Mouse (Mus musculus) midbrain, embryonic 12.5 days (tissue): ENCODE measurements around the gene Ubqln4. TPM values are rescaled to one million over a fixed set of nuclear protein-coding genes. Genes with fewer than 3 reads are reported as not detected.
A peak's percentile ranks its signal among the peaks of the same experiment; 100 is the strongest.
"Not testable (repeated sequence)": the region's sequence is repeated elsewhere in the genome, so short reads cannot be mapped to it uniquely, and the experiment has no call there.

Source experiments
- ATAC-seq: fragments of 200-750 bp; cut with Nextera tagmentation; 2 replicates; pipeline ENCODE4 v1.8.0; 2017; ENCODE audit warnings: low read depth, moderate TSS enrichment, moderate library complexity; ENCODE audit not compliant: low FRiP score
- H3K27ac ChIP-seq: fragments of 300-500 bp; sonication (generic); replicated peaks from 2 replicates; pipeline ENCODE4 v1.5.1; 2016; ENCODE audit warnings: mild to moderate bottlenecking
- H3K27me3 ChIP-seq: fragments of 300-500 bp; sonication (generic); 2 replicates; pipeline ENCODE4 v1.6.1; 2016; ENCODE audit warnings: mild to moderate bottlenecking
- H3K36me3 ChIP-seq: fragments of 300-500 bp; sonication (generic); 2 replicates; pipeline ENCODE4 v1.6.1; 2016
- H3K4me1 ChIP-seq: fragments of 300-500 bp; sonication (generic); 2 replicates; pipeline ENCODE4 v1.6.1; 2016
- H3K4me2 ChIP-seq: fragments of 300-500 bp; sonication (generic); replicated peaks from 2 replicates; pipeline ENCODE4 v1.6.1; 2016; ENCODE audit warnings: mild to moderate bottlenecking, moderate library complexity
- H3K4me3 ChIP-seq: fragments of 300-500 bp; sonication (generic); 2 replicates; pipeline ENCODE4 v1.5.1; 2016; ENCODE audit warnings: mild to moderate bottlenecking
- H3K9ac ChIP-seq: fragments of 300-500 bp; sonication (generic); replicated peaks from 2 replicates; pipeline ENCODE4 v1.6.1; 2016; ENCODE audit warnings: mild to moderate bottlenecking, moderate library complexity
- H3K9me3 ChIP-seq: fragments of 300-500 bp; sonication (generic); 2 replicates; pipeline ENCODE4 v1.6.1; 2016; ENCODE audit warnings: mild to moderate bottlenecking
- WGBS: fragments of 180-500 bp; shearing (Covaris S2); methylation state at CpG from one replicate; pipeline ENCODE4 v1.1.7; 2016; 5-methylcytosine and 5-hydroxymethylcytosine counted together
- polyA plus RNA-seq: library from polyadenylated mRNA; unstranded; fragments of >200 nt; fragmentation: Nextera tagmentation; extraction: Ambion mirVana; gene quantifications from 2 replicates; pipeline ENCODE4 v1.2.1, GENCODE M21; 2016

Ubqln4 gene
- polyA plus RNA-seq, 1 experiment from 2014 or later = 64.7 TPM

- no peaks in the 10 kb centered on the region for H3K27me3 ChIP-seq
- no peak overlapping the region for H3K4me3 ChIP-seq
- no peak for ATAC-seq
- no peak overlapping the region for H3K9ac ChIP-seq
- H3K4me1 ChIP-seq = no peaks in the 10 kb centered on the region
- H3K27ac ChIP-seq = no peak overlapping the region
- no peak overlapping the region for H3K4me2 ChIP-seq
- WGBS = 83% methylated on average over 2 of the region's 2 CpGs
- no peaks in the 10 kb centered on the region for H3K9me3 ChIP-seq
- H3K36me3 ChIP-seq = peaks cover 21% of the 10 kb centered on the region
Observed at GRCm38 (mm10) chr3:88573810-88574209, 20.3 kb downstream of the Ubqln4 start.

GRCm38 (mm10) chr3:88575540-88575939, 22.0 kb downstream of the Ubqln4 start, which contains the start of gene Ssr2:
Gene Ssr2 (plus strand): TSS chr3:88575876.
- peaks cover 9% of the 10 kb centered on the region for H3K4me1 ChIP-seq
- H3K36me3 ChIP-seq = peaks cover 4% of the 10 kb centered on the region
- 89% methylated on average over 3 of the region's 3 CpGs for WGBS
- H3K27me3 ChIP-seq = no peaks in the 10 kb centered on the region
- no peak within 1 kb of the TSS for H3K27ac ChIP-seq
- no peak within 1 kb of the TSS for H3K4me3 ChIP-seq
- no peak within 1 kb of the TSS for H3K9ac ChIP-seq
- ATAC-seq = no peak
- no peaks in the 10 kb centered on the region for H3K9me3 ChIP-seq
- no peak within 1 kb of the TSS for H3K4me2 ChIP-seq

- not testable (repeated sequence) for H3K27me3 ChIP-seq, H3K9ac ChIP-seq, H3K9me3 ChIP-seq, ATAC-seq, H3K4me3 ChIP-seq, H3K4me2 ChIP-seq, H3K27ac ChIP-seq
- WGBS = 94% methylated on average over 5 of the region's 5 CpGs
- H3K4me1 ChIP-seq = peaks cover 16% of the 10 kb centered on the region
- peaks cover 19% of the 10 kb centered on the region for H3K36me3 ChIP-seq
Observed at GRCm38 (mm10) chr3:88577846-88578245, 24.3 kb downstream of the Ubqln4 start.

GRCm38 (mm10) chr3:88578498-88579424, 25.2 kb downstream of the Ubqln4 start:
- Histone ChIP-seq H3K27me3 (no peaks in the 10 kb centered on the region), H3K4me3 (peak overlapping the region; percentile 97), H3K9ac (no peak overlapping the region), H3K36me3 (peaks cover 28% of the 10 kb centered on the region), H3K4me1 (peaks cover 16% of the 10 kb centered on the region), H3K27ac (no peak overlapping the region), H3K4me2 (peak overlapping the region; percentile 93), H3K9me3 (no peaks in the 10 kb centered on the region)
- ATAC-seq = peak; percentile 50; the same call in 1 of the 2 replicates
- WGBS = 50% methylated on average over 8 of the region's 8 CpGs

DNA sequence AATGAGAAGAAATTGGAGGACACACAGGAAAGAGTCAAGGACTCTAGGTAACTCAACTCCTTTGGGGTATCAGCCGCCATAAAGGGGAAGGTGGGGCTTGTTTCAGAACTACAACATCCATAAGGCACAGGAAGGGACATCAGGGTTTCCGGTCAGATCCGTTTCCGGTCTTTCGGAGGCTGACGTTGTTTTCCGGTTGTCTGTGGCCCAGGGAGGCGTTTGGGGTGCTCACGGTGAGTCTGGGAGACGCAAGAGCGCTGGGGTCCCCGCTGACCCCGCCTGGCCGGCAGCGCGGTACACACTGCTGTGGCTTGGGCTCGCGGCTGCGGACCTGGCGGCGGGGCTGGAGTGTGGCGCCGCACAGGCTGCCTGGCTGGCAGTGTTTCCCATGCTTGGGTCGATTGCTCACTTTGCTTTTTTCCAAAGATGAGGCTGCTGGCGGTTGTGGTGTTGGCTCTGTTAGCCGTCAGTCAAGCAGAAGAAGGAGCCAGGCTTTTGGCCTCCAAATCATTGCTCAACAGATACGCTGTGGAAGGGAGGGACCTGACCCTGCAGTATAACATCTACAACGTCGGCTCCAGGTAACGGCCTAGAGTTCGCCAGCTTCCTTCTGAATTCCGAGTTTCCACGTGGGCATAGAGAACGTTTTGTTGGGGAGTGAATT, 26.0 kb downstream of the Ubqln4 start:
- Histone ChIP-seq H3K9ac (peak overlapping the region; percentile 91), H3K9me3 (no peaks in the 10 kb centered on the region), H3K4me2 (peak overlapping the region; percentile 93), H3K27ac (peak overlapping the region; percentile 52), H3K4me3 (peak overlapping the region; percentile 97), H3K36me3 (peaks cover 37% of the 10 kb centered on the region), H3K27me3 (no peaks in the 10 kb centered on the region), H3K4me1 (peaks cover 16% of the 10 kb centered on the region)
- WGBS = under 1% methylated on average over 34 of the region's 34 CpGs
- peak; percentile 86 for ATAC-seq

GRCm38 (mm10) chr3:88585769-88586168, 32.2 kb downstream of the Ubqln4 start:
- Histone ChIP-seq H3K4me2 (no peak overlapping the region), H3K4me1 (peaks cover 5% of the 10 kb centered on the region), H3K9ac (no peak overlapping the region), H3K27me3 (no peaks in the 10 kb centered on the region), H3K27ac (no peak overlapping the region), H3K36me3 (peaks cover 71% of the 10 kb centered on the region), H3K4me3 (no peak overlapping the region), H3K9me3 (no peaks in the 10 kb centered on the region)
- WGBS = 95% methylated on average over 6 of the region's 6 CpGs
- ATAC-seq = no peak

GRCm38 (mm10) chr3:88586640-88587039, 33.1 kb downstream of the Ubqln4 start:
- Histone ChIP-seq H3K9ac (no peak overlapping the region), H3K9me3 (no peaks in the 10 kb centered on the region), H3K4me1 (0 out of 2 replicates have a peak, but pooled peaks cover 2% of the 10 kb centered on the region), H3K4me2 (no peak overlapping the region), H3K27ac (no peak overlapping the region), H3K36me3 (peaks cover 64% of the 10 kb centered on the region), H3K4me3 (no peak overlapping the region), H3K27me3 (no peaks in the 10 kb centered on the region)
- WGBS = 94% methylated on average over 5 of the region's 5 CpGs
- ATAC-seq = no peak

- peaks cover 34% of the 10 kb centered on the region for H3K36me3 ChIP-seq
- no peak overlapping the region for H3K9ac ChIP-seq
- ATAC-seq = no peak
- H3K4me3 ChIP-seq = no peak overlapping the region
- 0 out of 2 replicates have a peak, but pooled peaks cover 9% of the 10 kb centered on the region for H3K4me1 ChIP-seq
- H3K9me3 ChIP-seq = no peaks in the 10 kb centered on the region
- H3K27ac ChIP-seq = no peak overlapping the region
- H3K4me2 ChIP-seq = no peak overlapping the region
- 24% methylated on average over 5 of the region's 5 CpGs for WGBS
- no peaks in the 10 kb centered on the region for H3K27me3 ChIP-seq
Observed at GRCm38 (mm10) chr3:88590246-88590645, 36.7 kb downstream of the Ubqln4 start.

- Histone ChIP-seq H3K4me3 (no peak overlapping the region), H3K4me2 (no peak overlapping the region), H3K9me3 (no peaks in the 10 kb centered on the region), H3K27me3 (no peaks in the 10 kb centered on the region), H3K27ac (no peak overlapping the region), H3K4me1 (0 out of 2 replicates have a peak, but pooled peaks cover 9% of the 10 kb centered on the region), H3K9ac (no peak overlapping the region), H3K36me3 (peaks cover 27% of the 10 kb centered on the region)
- WGBS = 48% methylated on average over 3 of the region's 3 CpGs
- ATAC-seq = no peak
Observed at GRCm38 (mm10) chr3:88591044-88591443, 37.5 kb downstream of the Ubqln4 start.

GRCm38 (mm10) chr3:88591950-88592731, 38.6 kb downstream of the Ubqln4 start:
- H3K4me1 ChIP-seq = 0 out of 2 replicates have a peak, but pooled peaks cover 9% of the 10 kb centered on the region
- H3K4me3 ChIP-seq = no peak overlapping the region
- WGBS = 32% methylated on average over 9 of the region's 9 CpGs
- H3K36me3 ChIP-seq = peaks cover 16% of the 10 kb centered on the region
- H3K27me3 ChIP-seq = no peaks in the 10 kb centered on the region
- H3K27ac ChIP-seq = no peak overlapping the region
- no peak overlapping the region for H3K9ac ChIP-seq
- no peaks in the 10 kb centered on the region for H3K9me3 ChIP-seq
- H3K4me2 ChIP-seq = no peak overlapping the region
- no peak for ATAC-seq

DNA sequence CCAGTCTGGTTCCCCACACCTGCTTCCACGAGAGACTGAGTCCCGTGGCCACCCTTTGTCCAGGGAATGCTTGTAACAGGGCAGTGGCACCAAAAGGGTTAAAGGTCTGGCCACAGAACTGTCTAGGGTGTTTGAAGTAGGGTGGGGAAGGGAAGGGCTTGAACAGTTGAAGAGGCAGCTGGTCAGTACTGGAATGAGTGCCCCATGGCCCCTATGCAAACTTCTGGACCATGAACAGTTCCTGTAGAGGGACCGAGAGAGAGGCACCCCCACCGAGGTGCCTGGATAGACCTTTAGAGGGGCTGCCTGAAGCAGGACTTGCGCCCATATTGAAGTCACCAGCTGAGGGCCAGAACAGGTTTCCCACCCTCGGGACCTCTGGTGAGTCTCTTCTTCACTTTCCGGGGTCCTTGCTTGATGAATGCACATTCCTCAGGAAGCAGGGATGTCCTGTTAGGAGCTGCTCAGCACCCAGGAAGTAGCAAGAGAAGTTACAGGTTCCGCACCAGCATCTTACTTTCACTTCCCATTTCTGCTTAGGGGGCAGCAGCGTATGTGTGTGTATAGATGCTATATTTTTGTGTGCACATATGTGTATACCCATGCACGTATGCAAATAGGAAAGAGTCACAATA, 39.5 kb downstream of the Ubqln4 start:
- no peak overlapping the region for H3K27ac ChIP-seq
- no peak for ATAC-seq
- no peak overlapping the region for H3K4me2 ChIP-seq
- H3K27me3 ChIP-seq = no peaks in the 10 kb centered on the region
- H3K36me3 ChIP-seq = peaks cover 7% of the 10 kb centered on the region
- 0 out of 2 replicates have a peak, but pooled peaks cover 9% of the 10 kb centered on the region for H3K4me1 ChIP-seq
- WGBS = 77% methylated on average over 10 of the region's 10 CpGs
- no peaks in the 10 kb centered on the region for H3K9me3 ChIP-seq
- no peak overlapping the region for H3K4me3 ChIP-seq
- no peak overlapping the region for H3K9ac ChIP-seq
